Mouse (Mus musculus) adrenal gland, adult 8-10 months (tissue): ENCODE data around the gene Krtap19-9b. TPM values are rescaled to one million over a fixed set of nuclear protein-coding genes. Genes with fewer than 3 reads are reported as not detected.

ENCODE experiments used
- DNase-seq: peaks from one replicate; pipeline ENCODE4 v3.0.0; 2022
- total RNA-seq, 4 experiments: library from RNA; stranded (reverse); gene quantifications; 2 replicates each; pipeline ENCODE4 v1.2.4; 2022

Gene Krtap19-9b
- not detected for total RNA-seq

DNA sequence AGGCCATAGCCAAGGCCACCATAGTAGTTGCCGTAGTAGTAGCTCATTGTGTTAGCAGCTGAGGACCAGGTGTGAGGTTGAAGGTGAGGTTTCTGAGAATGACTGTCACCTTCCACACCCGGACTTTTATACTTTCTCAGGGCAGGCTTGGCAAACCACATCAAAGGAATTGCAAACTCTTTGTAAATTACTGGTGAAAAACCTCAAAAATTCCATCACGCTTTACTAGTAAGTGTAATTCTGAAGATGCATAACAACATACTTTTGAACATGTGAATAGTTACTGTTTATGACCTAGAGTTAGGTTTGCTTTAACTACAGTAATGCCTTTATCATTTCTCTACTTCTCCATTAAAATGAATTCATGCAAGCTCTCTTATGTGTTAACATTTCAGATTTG lies at the start of gene Krtap19-9b:
TSS of gene Krtap19-9b (minus strand) at position 101 of the 400 bp plus-strand sequence.
- no peak for DNase-seq

DNA sequence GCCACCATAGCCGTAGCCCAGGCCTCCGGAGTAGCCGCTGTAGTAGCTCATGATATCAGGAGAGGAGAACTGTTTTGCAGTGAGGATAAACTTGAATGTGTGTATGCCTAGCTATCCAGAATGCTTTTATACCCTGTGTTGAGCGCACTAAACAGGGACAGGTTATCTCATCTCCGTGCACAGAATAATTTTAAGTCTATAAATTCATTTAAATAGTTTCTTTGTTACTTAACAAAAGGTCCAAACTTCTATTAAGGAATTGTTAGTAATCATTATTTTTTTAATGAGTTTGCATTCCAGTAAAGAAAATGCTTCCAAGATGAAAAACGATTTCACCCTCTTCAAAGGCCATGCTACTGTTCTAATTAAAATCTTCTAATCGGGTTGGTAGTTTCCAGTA lies 30.7 kb upstream of the Krtap19-9b start, which contains the start of gene Krtap16-3:
TSS of gene Krtap16-3 (minus strand) at position 101 of the 400 bp plus-strand sequence.
- no peak for DNase-seq

DNA sequence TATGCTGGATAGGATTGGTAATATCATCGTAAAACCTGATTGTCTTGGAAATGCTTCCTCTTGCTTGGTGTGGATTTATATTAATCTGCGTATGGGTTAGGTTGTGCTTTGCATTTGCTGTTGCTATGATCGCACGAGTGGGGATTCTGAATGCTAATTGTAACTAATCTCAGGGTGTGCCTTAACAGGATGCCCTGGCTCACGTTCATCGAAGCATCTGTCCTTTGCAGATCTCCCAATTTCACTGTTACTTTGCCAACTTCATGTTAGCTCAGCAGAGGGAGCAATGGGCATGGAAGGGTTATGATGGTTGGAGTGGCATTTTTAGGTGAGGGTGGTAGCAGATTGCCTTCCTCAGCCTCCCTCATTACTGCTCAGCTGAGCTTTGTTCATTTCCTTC lies 9.0 kb upstream of the Krtap19-9b start:
- no peak for DNase-seq

DNA sequence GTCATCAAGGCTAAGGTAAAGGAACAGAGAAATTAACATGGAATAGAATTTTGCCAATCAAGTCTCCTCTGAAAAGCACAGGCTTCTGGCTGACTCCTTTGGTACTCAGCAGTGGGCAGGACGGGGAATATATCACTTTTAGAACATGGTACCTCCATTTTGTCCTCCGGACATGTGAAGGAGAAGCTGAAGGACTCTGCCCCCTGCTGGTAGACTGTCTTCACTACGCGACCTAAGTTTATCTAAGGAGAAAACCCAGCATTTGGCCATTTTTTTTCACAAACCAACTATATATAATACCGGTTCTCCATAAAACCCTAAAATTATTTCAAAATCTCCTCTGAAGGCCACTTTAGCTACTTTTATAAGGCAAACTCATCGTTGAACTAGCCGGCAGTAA lies 6.2 kb upstream of the Krtap19-9b start:
- no peak for DNase-seq

DNA sequence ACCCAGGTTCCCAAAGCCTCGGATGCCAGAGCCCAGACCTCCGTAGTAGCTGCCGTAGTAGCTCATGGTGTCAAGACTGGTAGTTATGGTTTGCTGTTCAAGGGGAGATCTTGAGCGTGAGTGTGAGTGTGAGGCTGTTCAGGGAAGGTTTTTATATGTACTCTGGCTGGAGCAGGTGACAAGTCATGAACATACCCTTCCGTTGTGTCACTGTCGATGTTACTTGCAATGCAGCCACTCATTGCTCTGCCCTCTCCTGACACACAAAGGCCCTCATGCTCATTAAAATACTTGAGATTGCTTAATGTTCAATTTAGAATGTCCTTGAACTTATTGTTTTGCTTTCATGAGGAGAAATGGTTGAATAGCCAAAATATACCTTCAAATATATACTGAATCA lies 35.7 kb downstream of the Krtap19-9b start, which contains the start of gene Krtap19-5:
TSS of gene Krtap19-5 (minus strand) at position 101 of the 400 bp plus-strand sequence.
- no peak for DNase-seq

DNA sequence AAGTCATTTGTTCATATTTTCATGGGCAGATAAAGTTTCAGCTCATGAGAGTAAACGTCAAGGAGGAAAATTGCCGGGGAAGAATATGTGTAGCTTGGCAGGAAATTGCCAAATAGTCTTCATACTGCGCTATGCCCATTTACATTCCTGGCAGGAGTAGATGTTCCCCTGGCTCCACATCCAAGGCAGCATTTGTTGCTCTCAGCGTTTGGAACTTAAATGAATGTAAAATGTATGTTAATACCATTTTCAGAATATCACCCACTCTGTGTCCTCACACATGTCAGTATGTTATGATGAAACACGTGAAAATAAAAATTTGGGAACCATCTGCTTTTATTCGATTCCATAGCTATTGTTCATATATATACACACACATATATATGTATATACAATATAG lies 45.2 kb downstream of the Krtap19-9b start:
- DNase-seq, result no peak

- DNase-seq, result no peak
Observed at GRCm38 (mm10) chr16:88884989-88885388, 47.1 kb downstream of the Krtap19-9b start, which contains the start of gene Krtap19-4. Gene Krtap19-4 (minus strand): TSS chr16:88885089.

Other genes starting within 250 kb of the Krtap19-9b start
- not detected for gene 2310061N02Rik, start 224.3 kb downstream of the Krtap19-9b start, total RNA-seq
- not detected for gene Krtap13-1, start 203.4 kb downstream of the Krtap19-9b start, total RNA-seq
- gene Krtap13, start 180.6 kb downstream of the Krtap19-9b start, total RNA-seq, result not detected
- not detected for gene 2310034C09Rik, start 173.4 kb downstream of the Krtap19-9b start, total RNA-seq
- not detected for gene 2310057N15Rik, start 158.1 kb downstream of the Krtap19-9b start, total RNA-seq
- not detected for gene Gm5965, start 154.4 kb downstream of the Krtap19-9b start, total RNA-seq
- gene Gm20741, start 120.0 kb downstream of the Krtap19-9b start, total RNA-seq, result not detected
- gene Krtap15, start 112.0 kb downstream of the Krtap19-9b start, total RNA-seq, result not detected
- gene Krtap14, start 106.1 kb downstream of the Krtap19-9b start, total RNA-seq, result not detected
- not detected for gene Krtap19-1, start 62.9 kb downstream of the Krtap19-9b start, total RNA-seq
- not detected for gene Krtap19-2, start 58.0 kb downstream of the Krtap19-9b start, total RNA-seq
- gene Krtap19-3, start 54.2 kb downstream of the Krtap19-9b start, total RNA-seq, result not detected
- gene Krtap19-4, start 47.2 kb downstream of the Krtap19-9b start, total RNA-seq, result not detected
- not detected for gene Krtap19-5, start 35.8 kb downstream of the Krtap19-9b start, total RNA-seq
- not detected for gene Krtap16-3, start 30.6 kb upstream of the Krtap19-9b start, total RNA-seq
- not detected for gene Krtap22-2, start 78.5 kb upstream of the Krtap19-9b start, total RNA-seq
- gene Gm10229, start 83.0 kb upstream of the Krtap19-9b start, total RNA-seq, result not detected
- not detected for gene Krtap6-1, start 99.4 kb upstream of the Krtap19-9b start, total RNA-seq
- not detected for gene Gm10228, start 109.2 kb upstream of the Krtap19-9b start, total RNA-seq
- gene Krtap6-5, start 115.6 kb upstream of the Krtap19-9b start, total RNA-seq, result not detected
- gene 1110025L11Rik, start 131.7 kb upstream of the Krtap19-9b start, total RNA-seq, result not detected
- gene Krtap6-3, start 151.8 kb upstream of the Krtap19-9b start, total RNA-seq, result not detected
- gene Gm6358, start 208.6 kb upstream of the Krtap19-9b start, total RNA-seq, result not detected
- gene Gm10061, start 218.8 kb upstream of the Krtap19-9b start, total RNA-seq, result not detected
- gene Gm9789, start 225.7 kb upstream of the Krtap19-9b start, total RNA-seq, result not detected
- gene Gm7735, start 237.2 kb upstream of the Krtap19-9b start, total RNA-seq, result not detected
- gene 1110057P08Rik, start 242.5 kb upstream of the Krtap19-9b start, total RNA-seq, result not detected